16 mouse cellular contexts compared by ENCODE assay signal in genomic region chr8:124932435-124932834, GRCm38 (mm10).
"Had no signal": no experiment of that assay in that cellular context is flagged by ENCODE, and none has a peak within 500 bp of the region (broad histone marks: within the 10 kb centered on the region; RNA-seq: fewer than 3 reads in every experiment).

No protein-coding gene starts in this region.

- ATAC-seq: lung, postnatal 0 days had no signal

- H3K4me3 ChIP-seq: limb, embryonic 15.5 days; midbrain, embryonic 10.5 days; myocyte; neural tube, embryonic 15.5 days had no signal

- H3K4me2 ChIP-seq: limb, embryonic 15.5 days; neural tube, embryonic 15.5 days had no signal

- H3K9me3 ChIP-seq: limb, embryonic 15.5 days; neural tube, embryonic 15.5 days had no signal

- H3K4me1 ChIP-seq: midbrain, embryonic 10.5 days had no signal

- H3K27me3 ChIP-seq: limb, embryonic 15.5 days; neural tube, embryonic 15.5 days had no signal

- H3K9ac ChIP-seq: limb, embryonic 15.5 days; liver, embryonic 14.5 days; neural tube, embryonic 15.5 days had no signal

- DNase-seq: kidney, postnatal 36 days; layer of hippocampus, adult 9-11 months; layer of hippocampus, postnatal 36 days; lung, adult 2 months; lung, postnatal 36 days; midbrain, embryonic 14.5 days; right cerebral cortex, adult 18-20 months; right cerebral cortex, postnatal 25 days; thymus, postnatal 4 days had no signal

- H3K27ac ChIP-seq: kidney, postnatal 0 days; limb, embryonic 15.5 days; liver, embryonic 14.5 days; midbrain, embryonic 10.5 days; neural tube, embryonic 15.5 days had no signal
